Mouse (Mus musculus) limb, embryonic 15.5 days (tissue): Measurements from ENCODE around the gene Tcaim. TPM values are rescaled to one million over a fixed set of nuclear protein-coding genes. Genes with fewer than 3 reads are reported as not detected.
A peak's percentile ranks its signal among the peaks of the same experiment; 100 is the strongest.

Experiments used
- ATAC-seq: fragments of 200-750 bp; cut with Nextera tagmentation; 2 replicates; pipeline ENCODE4 v1.8.0; 2017; ENCODE audit warnings: low read depth, moderate TSS enrichment; ENCODE audit not compliant: insufficient number of reproducible peaks, low FRiP score, low TSS enrichment
- H3K27ac ChIP-seq: fragments of 300-500 bp; sonication (generic); 2 replicates; pipeline ENCODE4 v1.5.1; 2015; ENCODE audit warnings: moderate library complexity, mild to moderate bottlenecking, inconsistent platforms
- H3K27me3 ChIP-seq: fragments of 300-500 bp; sonication (generic); 2 replicates; pipeline ENCODE4 v1.6.1; 2015; ENCODE audit warnings: inconsistent platforms
- H3K36me3 ChIP-seq: fragments of 300-500 bp; sonication (generic); 2 replicates; pipeline ENCODE4 v1.6.1; 2015; ENCODE audit warnings: inconsistent platforms
- H3K4me1 ChIP-seq: fragments of 300-500 bp; sonication (generic); 2 replicates; pipeline ENCODE4 v1.6.1; 2015; ENCODE audit warnings: inconsistent platforms
- H3K4me2 ChIP-seq: fragments of 300-500 bp; sonication (generic); 2 replicates; pipeline ENCODE4 v1.6.1; 2015; ENCODE audit warnings: mild to moderate bottlenecking, inconsistent platforms
- H3K4me3 ChIP-seq: fragments of 300-500 bp; sonication (generic); 2 replicates; pipeline ENCODE4 v1.5.1; 2015; ENCODE audit warnings: mild to moderate bottlenecking, inconsistent platforms
- H3K9ac ChIP-seq: fragments of 300-500 bp; sonication (generic); 2 replicates; pipeline ENCODE4 v1.6.1; 2015; ENCODE audit warnings: inconsistent platforms
- H3K9me3 ChIP-seq: fragments of 300-500 bp; sonication (generic); 2 replicates; pipeline ENCODE4 v1.6.1; 2016; ENCODE audit warnings: inconsistent platforms
- WGBS: fragments of 180-500 bp; shearing (Covaris S2); methylation state at CpG from one replicate; pipeline ENCODE4 v1.1.7; 2015; 5-methylcytosine and 5-hydroxymethylcytosine counted together
- polyA plus RNA-seq: library from polyadenylated mRNA; unstranded; fragments of >200 nt; fragmentation: Nextera tagmentation; extraction: Ambion mirVana; gene quantifications from 2 replicates; pipeline ENCODE4 v1.2.1, GENCODE M21; 2015

Tcaim gene
- polyA plus RNA-seq, 1 experiment from 2014 or later = 7.0 TPM

DNA sequence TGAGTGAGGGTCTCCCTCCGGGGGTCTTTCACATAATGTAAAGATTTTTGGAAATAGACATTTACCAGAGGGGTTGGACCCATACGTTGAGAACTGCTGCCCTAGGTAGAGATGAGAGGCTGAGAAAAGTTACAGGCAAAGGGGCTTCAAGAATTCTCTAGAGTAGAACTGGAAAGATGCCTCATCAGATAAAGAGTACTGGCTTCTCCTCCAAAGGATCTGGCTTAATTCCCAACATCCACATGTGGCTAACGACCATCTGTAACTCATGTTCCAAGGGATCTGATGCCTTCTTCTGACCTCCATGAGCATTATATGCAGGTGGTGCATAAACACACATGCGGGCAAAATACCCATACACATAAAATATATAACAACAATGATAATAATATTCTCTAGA lies 50.3 kb downstream of the Tcaim start:
- 95% methylated on average over 4 of the region's 4 CpGs for WGBS
- ATAC-seq = no peak
- Histone ChIP-seq H3K9me3 (no peaks in the 10 kb centered on the region), H3K36me3 (peaks cover 93% of the 10 kb centered on the region), H3K4me1 (no peaks in the 10 kb centered on the region), H3K27me3 (no peaks in the 10 kb centered on the region), H3K9ac (no peak overlapping the region), H3K27ac (no peak overlapping the region), H3K4me2 (no peak overlapping the region), H3K4me3 (no peak overlapping the region)

DNA sequence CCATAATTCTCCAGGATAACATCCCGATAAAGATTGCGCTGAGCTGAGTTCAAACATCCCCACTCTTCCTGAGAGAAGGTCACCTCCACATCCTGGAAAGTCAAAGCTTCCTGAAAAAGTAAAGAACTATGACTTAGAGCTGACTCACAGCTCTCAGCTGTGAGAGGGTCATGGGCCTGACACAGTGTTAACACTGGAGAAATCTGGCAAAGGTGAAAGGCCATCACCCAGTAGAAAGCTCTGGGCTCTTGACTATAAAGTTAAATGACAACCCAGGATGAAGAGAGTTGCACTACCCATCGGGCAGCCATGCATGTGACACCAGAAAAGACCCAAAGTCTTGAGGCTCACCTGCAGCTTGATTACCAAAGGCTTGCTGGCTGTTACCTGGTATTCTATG lies 51.4 kb downstream of the Tcaim start:
- no peak for ATAC-seq
- 92% methylated on average over 3 of the region's 3 CpGs for WGBS
- no peak overlapping the region for H3K4me2 ChIP-seq
- H3K9ac ChIP-seq = no peak overlapping the region
- H3K4me1 ChIP-seq = no peaks in the 10 kb centered on the region
- H3K27me3 ChIP-seq = no peaks in the 10 kb centered on the region
- H3K36me3 ChIP-seq = peaks cover 93% of the 10 kb centered on the region
- H3K27ac ChIP-seq = no peak overlapping the region
- H3K9me3 ChIP-seq = no peaks in the 10 kb centered on the region
- no peak overlapping the region for H3K4me3 ChIP-seq

- H3K27me3 ChIP-seq = no peaks in the 10 kb centered on the region
- H3K4me1 ChIP-seq = peaks cover 10% of the 10 kb centered on the region
- H3K27ac ChIP-seq = no peak overlapping the region
- no peak overlapping the region for H3K9ac ChIP-seq
- H3K9me3 ChIP-seq = no peaks in the 10 kb centered on the region
- H3K36me3 ChIP-seq = peaks cover 68% of the 10 kb centered on the region
- no peak for ATAC-seq
- H3K4me3 ChIP-seq = no peak overlapping the region
- no peak overlapping the region for H3K4me2 ChIP-seq
These were observed 55.4 kb downstream of the Tcaim start for GRCm38 (mm10) chr9:122860752-122861151.

- WGBS = 88% methylated on average over 2 of the region's 2 CpGs
- Histone ChIP-seq H3K4me1 (peaks cover 13% of the 10 kb centered on the region), H3K27me3 (no peaks in the 10 kb centered on the region), H3K36me3 (peaks cover 41% of the 10 kb centered on the region), H3K27ac (no peak overlapping the region), H3K9me3 (no peaks in the 10 kb centered on the region), H3K4me2 (no peak overlapping the region), H3K4me3 (no peak overlapping the region), H3K9ac (no peak overlapping the region)
- ATAC-seq = no peak
These were observed 58.4 kb downstream of the Tcaim start for GRCm38 (mm10) chr9:122863731-122864130.

DNA sequence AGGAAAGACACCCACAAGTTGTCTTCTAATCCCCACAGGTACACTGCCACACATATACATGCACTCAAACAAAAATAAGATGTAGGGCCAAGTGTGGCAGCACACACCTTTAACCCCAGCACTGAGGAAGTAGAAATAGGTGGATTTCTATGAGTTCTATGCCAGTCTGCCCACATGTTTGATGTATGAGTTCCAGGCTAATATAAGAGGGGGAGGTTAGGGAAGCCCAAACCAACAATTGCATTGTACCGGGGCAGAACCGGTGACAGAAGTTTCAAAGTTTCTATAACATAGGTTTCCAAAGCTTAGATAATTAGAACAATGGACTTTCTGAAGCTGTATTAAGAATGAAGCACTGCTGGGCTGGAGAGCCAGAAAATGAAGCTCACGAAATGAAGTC lies 59.5 kb downstream of the Tcaim start:
- peak overlapping the region; percentile 52 for H3K4me2 ChIP-seq
- ATAC-seq = no peak
- H3K36me3 ChIP-seq = peaks cover 30% of the 10 kb centered on the region
- H3K4me3 ChIP-seq = peak overlapping the region; percentile 78
- 62% methylated on average over 3 of the region's 3 CpGs for WGBS
- no peaks in the 10 kb centered on the region for H3K27me3 ChIP-seq
- H3K9me3 ChIP-seq = no peaks in the 10 kb centered on the region
- H3K9ac ChIP-seq = no peak overlapping the region; the same call in 1 of the 2 replicates
- no peak overlapping the region for H3K27ac ChIP-seq
- peaks cover 13% of the 10 kb centered on the region for H3K4me1 ChIP-seq

GRCm38 (mm10) chr9:122865697-122866166 lies 60.4 kb downstream of the Tcaim start, which contains the start of gene Zfp445:
Gene Zfp445 (minus strand): TSS chr9:122866006.
- Histone ChIP-seq H3K4me2 (peak within 1 kb of the TSS; percentile 52), H3K4me1 (peaks cover 13% of the 10 kb centered on the region), H3K36me3 (peaks cover 21% of the 10 kb centered on the region), H3K4me3 (peak within 1 kb of the TSS; percentile 78), H3K9ac (peak within 1 kb of the TSS; percentile 90), H3K27ac (peak within 1 kb of the TSS; percentile 87), H3K9me3 (no peaks in the 10 kb centered on the region), H3K27me3 (peaks cover 4% of the 10 kb centered on the region; the same call in 1 of the 2 replicates)
- peak; percentile 83; the same call in 1 of the 2 replicates for ATAC-seq
- under 1% methylated on average over 34 of the region's 34 CpGs for WGBS

GRCm38 (mm10) chr9:122866192-122866591 lies 60.9 kb downstream of the Tcaim start:
- Histone ChIP-seq H3K4me3 (peak overlapping the region; percentile 78), H3K36me3 (peaks cover 17% of the 10 kb centered on the region), H3K4me2 (peak overlapping the region; percentile 50), H3K27me3 (peaks cover 4% of the 10 kb centered on the region; the same call in 1 of the 2 replicates), H3K9me3 (no peaks in the 10 kb centered on the region), H3K4me1 (peaks cover 13% of the 10 kb centered on the region), H3K27ac (no peak overlapping the region), H3K9ac (no peak overlapping the region; the same call in 1 of the 2 replicates)
- 72% methylated on average over 4 of the region's 4 CpGs for WGBS
- no peak for ATAC-seq

DNA sequence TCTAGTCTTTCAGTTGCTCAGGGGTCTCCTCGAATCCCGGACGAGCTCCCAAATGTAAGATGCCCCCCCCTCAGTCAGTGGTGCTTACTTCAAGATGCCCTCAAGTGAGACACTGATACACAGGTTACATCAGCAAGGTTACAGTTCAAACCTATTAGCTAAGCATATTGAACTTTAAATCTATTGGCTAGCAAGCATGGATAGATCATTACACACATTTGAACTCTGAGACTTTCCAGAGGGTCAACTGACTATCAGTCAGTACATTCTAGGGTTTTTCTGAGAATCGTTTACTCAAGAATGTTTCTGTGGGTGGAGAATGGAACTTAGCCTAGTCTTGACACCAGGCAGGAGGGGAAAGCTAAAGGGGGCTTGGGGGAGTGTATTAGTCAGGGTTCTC lies 67.3 kb downstream of the Tcaim start:
- H3K9me3 ChIP-seq = no peaks in the 10 kb centered on the region
- no peak overlapping the region for H3K4me3 ChIP-seq
- no peak overlapping the region for H3K9ac ChIP-seq
- H3K4me2 ChIP-seq = no peak overlapping the region
- no peaks in the 10 kb centered on the region for H3K4me1 ChIP-seq
- no peak for ATAC-seq
- H3K27me3 ChIP-seq = peaks cover 4% of the 10 kb centered on the region; the same call in 1 of the 2 replicates
- 81% methylated on average over 4 of the region's 4 CpGs for WGBS
- no peak overlapping the region for H3K27ac ChIP-seq
- H3K36me3 ChIP-seq = no peaks in the 10 kb centered on the region

DNA sequence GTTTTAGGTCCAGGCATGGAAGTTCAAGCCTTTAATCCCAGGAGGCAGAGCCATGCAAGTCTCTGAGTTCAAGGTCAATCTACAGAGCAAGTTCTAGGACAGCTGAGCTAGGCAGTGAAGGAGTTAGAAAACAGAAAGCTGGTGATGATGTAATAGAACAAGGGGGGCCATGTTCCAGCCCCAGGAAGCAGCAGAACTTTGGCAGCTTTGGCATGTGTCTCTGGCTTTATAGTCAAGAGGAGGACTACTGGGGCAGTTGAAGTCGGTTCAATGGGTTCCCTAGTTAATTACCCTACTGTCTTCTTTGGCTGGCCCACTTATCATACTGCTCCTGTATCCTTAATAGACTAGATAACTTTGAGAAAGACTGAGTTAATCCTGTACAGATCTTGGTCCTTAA lies 69.3 kb downstream of the Tcaim start:
- 57% methylated on average over 1 of the region's 1 CpGs for WGBS
- ATAC-seq = no peak

GRCm38 (mm10) chr9:122875145-122875544 lies 69.8 kb downstream of the Tcaim start:
- no peak for ATAC-seq
- no peak overlapping the region for H3K4me2 ChIP-seq
- peaks cover 4% of the 10 kb centered on the region; the same call in 1 of the 2 replicates for H3K27me3 ChIP-seq
- no peak overlapping the region for H3K9ac ChIP-seq
- no peak overlapping the region for H3K4me3 ChIP-seq
- H3K36me3 ChIP-seq = no peaks in the 10 kb centered on the region
- H3K27ac ChIP-seq = no peak overlapping the region
- no peaks in the 10 kb centered on the region for H3K9me3 ChIP-seq
- WGBS = 94% methylated on average over 2 of the region's 2 CpGs
- no peaks in the 10 kb centered on the region for H3K4me1 ChIP-seq

More for the DNA sequence above, 69.3 kb downstream of the Tcaim start:
- H3K27ac ChIP-seq = no peak overlapping the region
- H3K36me3 ChIP-seq = no peaks in the 10 kb centered on the region
- no peaks in the 10 kb centered on the region for H3K9me3 ChIP-seq
- no peak overlapping the region for H3K4me3 ChIP-seq
- H3K4me1 ChIP-seq = no peaks in the 10 kb centered on the region
- H3K4me2 ChIP-seq = no peak overlapping the region
- H3K27me3 ChIP-seq = peaks cover 4% of the 10 kb centered on the region; the same call in 1 of the 2 replicates
- H3K9ac ChIP-seq = no peak overlapping the region

GRCm38 (mm10) chr9:122885385-122885784 lies 80.0 kb downstream of the Tcaim start, which contains the start of gene Zkscan7:
Gene Zkscan7 (plus strand): TSS chr9:122885685.
- Histone ChIP-seq H3K4me3 (peak within 1 kb of the TSS; percentile 77), H3K9me3 (no peaks in the 10 kb centered on the region), H3K27me3 (no peaks in the 10 kb centered on the region), H3K4me2 (peak within 1 kb of the TSS; percentile 59), H3K27ac (no peak within 1 kb of the TSS), H3K9ac (no peak within 1 kb of the TSS), H3K4me1 (no peaks in the 10 kb centered on the region), H3K36me3 (peaks cover 5% of the 10 kb centered on the region; the same call in 1 of the 2 replicates)
- ATAC-seq = no peak
- WGBS = 85% methylated on average over 3 of the region's 3 CpGs
